Mouse (Mus musculus) cerebellum, adult (tissue): ENCODE results near the gene Ergic3.

Experiments
- ATAC-seq: cut with Nextera tagmentation; 2 replicates; pipeline ENCODE4 v1.9.2; 2017; ENCODE audit warnings: mild to moderate bottlenecking, moderate library complexity, mixed read lengths; ENCODE audit not compliant: insufficient number of reproducible peaks, low FRiP score, low TSS enrichment

The Ergic3 gene

DNA sequence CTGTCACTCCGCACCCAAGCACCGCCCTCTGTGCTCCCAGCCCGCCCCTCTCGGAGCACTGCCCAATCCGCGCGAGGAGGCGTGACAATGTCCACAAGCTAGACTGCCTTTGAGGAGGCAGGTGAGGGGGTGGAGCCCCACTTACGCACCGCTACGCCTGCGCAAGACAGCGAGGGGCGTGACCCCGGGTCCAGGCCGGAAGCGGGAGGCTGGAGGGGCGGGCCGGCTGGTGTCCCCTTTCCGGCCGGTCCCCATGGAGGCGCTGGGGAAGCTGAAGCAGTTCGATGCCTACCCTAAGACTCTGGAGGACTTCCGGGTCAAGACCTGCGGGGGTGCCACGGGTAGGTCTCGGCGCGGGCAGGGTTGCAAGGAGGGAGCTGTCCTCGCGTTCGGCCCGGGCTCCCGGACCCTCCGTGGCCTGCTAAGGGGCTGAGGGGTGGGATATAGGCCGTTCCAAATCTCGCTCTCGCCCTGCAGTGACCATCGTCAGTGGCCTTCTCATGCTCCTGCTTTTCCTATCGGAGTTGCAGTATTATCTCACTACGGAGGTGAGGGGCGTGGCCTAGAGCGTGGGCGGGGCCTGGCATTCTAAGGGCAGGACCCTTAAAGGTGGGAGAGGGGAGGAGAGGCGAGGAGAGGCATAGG, at the start of gene Ergic3, which contains the start of gene 6430550D23Rik:
Gene Ergic3 (plus strand): TSS at position 158 of the 645 bp plus-strand sequence.
Gene 6430550D23Rik (minus strand): TSS at position 90 of the 645 bp plus-strand sequence.
- ATAC-seq, result peak; percentile 98

DNA sequence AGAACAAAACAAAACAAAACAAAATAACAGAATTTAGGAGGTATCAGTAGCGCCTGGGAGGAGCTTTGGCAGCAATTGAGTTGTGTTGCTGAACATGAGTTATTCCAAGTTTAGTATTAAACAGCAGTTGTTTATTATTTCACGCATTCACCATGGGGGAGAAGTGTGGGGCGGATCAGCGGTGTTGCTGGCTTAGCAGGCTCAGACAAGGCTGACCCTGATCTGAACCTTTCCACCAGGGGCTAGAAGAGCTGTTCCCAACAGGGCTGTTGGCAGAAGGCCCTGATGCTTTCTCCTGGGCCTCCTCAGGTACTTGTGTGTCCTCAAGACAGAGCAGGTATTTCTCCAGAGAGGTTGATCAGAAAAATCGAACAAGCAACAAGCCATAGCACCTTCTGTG, 47.9 kb upstream of the Ergic3 start:
- no peak for ATAC-seq

DNA sequence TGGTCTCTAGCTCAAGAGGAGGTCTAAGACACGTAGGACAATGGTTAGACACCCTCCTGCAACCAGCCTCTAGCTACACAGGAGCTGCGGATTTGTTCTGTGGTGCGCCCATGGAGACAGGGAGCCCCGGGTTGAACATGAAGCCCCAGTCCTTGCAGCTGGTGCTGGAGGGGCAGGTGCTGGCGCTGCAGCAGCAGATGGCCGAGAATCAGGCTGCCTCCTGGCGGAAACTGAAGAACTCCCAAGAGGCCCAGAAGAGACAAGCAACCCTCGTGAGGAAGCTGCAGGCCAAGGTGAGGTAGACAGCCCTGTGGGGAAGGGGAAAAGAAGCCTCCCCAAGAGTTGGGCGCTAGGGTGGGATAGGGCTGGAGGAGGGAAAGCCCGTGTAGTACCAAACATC, 46.0 kb upstream of the Ergic3 start:
- ATAC-seq, result no peak

DNA sequence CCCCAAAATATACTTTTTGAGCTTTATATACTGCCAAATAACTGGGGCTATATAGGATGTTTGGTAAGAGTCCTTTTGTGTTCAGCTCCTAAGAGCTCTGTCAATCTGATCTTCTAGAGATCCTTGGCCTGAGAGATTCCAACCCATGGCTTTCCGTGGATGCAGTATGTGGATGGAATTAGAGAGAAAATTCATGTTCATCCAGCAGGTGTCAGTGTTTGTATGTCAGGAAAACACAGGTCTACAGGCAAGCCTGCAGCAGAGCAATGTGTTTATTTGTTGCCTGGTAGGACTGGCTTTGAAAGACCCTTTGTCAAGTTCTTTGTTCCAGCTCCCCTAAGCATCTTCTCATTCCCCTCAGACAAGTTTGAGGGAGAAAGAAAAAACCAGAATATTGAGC, 44.9 kb upstream of the Ergic3 start:
- ATAC-seq, result no peak

DNA sequence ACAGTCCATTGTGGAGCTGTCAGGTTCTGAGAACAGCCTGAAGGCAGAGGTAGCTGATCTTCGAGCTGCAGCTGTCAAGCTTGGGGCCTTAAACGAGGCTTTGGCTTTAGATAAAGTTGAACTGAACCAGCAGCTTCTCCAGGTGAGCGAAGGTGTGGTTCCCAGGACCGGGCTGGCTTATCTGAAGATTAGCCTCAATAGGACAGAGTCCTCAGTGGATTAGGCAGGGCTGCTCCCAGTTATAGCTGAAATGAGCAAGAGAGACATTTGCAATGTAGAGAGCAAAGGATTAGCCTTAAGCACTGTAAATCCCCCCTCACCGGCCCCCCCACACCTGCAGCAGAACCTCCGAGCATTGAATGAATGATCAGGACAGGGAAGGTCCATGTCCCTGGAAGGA, 34.5 kb upstream of the Ergic3 start:
- ATAC-seq, result no peak

DNA sequence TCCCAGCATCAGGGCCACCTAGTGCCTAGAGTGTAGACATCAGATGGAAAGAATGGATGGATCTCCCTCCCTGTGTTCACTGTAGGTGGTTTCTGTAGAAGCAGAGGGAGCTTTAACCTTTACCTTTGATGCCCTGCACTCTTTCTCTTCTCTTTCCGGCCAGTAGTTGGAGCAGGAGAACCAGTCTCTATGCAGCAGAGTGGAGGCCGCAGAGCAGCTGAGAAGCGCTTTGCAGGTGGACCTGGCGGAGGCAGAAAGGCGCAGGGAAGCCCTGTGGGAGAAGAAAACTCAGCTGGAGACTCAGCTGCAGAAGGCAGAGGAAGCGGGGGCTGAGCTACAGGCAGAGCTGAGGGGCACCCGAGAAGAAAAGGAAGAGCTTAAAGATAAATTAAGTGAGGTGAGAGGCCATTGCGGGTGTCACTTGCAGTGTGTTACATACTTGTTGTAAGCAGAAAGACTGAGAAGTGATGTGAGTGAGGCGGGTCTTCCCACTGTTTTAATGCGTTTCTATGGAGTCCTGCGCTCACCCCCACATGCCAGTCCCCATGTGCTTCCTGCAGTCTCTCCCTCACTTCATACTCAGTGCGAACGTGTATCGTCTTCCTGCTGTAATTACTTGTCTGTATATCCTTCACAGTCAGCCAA, 33.6 kb upstream of the Ergic3 start:
- no peak for ATAC-seq

DNA sequence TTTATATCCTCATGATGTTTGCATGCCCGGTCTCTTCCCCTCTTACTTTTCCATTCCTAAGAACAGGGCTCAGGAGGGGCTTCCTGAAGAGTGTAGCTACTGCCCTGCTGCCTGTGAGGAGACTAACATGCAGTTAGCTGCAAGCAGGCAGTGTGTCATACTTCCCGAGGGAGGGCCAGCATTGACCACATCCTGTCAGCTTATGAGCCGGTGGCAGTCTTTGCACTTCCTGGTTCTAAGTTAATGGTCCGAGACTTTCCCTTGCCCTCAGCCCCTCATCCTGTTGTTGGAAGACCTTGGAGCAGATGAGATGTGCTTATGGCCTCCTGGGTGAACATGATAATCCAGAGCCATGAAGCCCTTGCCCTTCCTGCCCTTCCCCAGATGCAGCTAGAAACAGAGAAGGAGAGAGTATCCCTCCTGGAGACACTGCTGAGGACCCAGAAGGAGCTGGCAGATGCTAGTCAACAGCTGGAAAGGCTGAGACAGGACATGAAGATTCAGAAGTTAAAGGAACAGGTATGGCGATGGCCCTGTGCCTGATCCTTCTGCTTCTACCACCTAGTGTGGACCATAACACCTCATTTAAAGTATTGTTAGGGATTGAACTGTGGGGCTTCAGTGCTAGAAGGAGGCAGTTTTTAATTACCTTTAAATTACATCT, 28.4 kb upstream of the Ergic3 start:
- no peak for ATAC-seq

DNA sequence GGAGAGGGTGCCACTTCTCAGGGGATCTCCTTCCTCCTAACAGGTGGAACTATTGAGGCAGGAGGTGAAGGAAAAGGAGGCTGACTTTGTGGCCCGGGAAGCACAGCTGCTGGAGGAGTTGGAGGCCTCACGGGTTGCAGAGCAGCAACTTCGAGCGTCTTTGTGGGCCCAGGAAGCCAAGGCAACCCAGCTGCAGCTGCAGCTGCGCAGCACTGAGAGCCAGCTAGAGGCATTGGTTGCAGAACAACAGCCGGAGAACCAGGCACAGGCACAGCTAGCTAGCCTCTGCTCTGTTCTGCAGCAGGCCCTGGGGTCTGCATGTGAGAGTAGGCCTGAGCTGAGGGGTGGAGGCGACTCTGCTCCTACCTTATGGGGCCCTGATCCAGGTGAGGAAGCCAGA, 22.1 kb upstream of the Ergic3 start:
- no peak for ATAC-seq

DNA sequence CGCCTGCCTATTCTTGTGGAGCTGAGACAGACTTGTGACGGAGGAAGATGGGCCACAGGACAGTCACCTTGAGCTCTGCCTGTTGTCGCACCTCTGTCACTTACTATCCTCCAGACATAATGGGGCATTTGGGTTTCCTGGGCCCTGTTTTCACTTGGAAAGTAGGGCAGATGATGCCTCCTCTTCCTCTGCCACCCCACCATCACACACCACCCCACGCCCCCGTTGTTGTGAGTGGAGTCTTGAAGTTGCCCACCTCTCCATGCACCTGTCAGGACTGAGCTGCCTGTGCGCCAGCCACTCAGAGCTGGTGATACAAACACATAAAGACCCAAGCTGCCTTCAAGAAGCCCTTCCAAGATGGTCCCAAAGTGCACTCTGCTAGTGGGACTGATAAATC, 20.7 kb upstream of the Ergic3 start:
- ATAC-seq, result no peak

DNA sequence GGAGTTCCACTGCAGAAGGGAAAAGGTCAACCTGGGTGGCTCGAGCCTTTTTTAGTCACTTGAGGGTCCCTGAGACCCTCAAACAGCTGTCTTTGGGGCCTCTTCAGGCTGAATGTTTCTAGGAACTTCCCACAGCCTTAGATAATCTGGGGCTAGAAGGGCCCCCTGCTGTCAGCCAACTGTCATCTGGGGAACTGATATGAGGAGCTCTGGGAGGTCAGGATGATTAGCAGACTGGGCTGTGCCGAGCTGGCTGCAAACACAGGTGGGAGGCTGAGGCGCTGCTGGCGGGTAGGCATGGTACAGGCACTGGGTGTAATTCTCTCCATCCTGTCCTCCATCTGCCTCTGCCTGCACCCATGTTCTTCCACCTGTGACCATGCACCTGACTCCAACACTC, 18.8 kb upstream of the Ergic3 start:
- no peak for ATAC-seq

DNA sequence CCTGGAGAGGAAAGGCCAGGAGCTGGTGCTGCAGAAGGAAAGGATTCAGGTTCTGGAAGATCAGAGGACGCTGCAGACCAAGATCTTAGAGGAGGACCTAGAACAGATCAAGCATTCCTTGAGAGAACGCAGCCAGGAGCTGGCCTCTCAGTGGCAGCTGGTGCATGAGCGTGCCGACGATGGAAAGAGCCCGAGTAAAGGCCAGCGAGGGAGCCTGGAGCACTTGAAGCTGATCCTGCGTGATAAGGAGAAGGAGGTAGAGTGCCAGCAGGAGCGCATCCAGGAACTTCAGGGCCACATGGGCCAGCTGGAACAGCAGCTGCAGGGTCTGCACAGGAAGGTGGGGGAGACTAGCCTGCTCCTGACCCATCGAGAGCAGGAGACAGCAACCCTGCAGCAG, 16.7 kb upstream of the Ergic3 start:
- ATAC-seq, result no peak

DNA sequence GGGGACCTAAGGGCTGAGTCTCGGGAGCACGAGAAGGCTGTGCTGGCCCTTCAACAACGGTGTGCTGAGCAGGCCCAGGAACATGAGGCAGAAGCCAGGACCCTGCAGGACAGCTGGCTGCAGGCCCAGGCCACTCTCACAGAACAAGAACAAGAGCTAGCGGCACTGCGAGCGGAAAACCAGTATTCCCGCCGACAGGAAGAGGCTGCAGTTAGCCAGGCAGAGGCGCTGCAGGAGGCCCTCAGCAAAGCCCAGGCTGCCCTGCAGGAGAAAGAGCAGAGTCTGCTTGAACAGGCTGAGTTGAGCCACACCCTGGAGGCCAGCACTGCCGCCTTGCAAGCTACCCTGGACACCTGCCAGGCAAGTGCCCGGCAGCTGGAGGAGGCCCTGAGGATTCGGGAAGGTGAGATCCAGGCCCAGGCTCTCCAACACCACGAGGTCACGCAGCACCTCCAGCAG, 16.0 kb upstream of the Ergic3 start:
- ATAC-seq, result peak; percentile 86

DNA sequence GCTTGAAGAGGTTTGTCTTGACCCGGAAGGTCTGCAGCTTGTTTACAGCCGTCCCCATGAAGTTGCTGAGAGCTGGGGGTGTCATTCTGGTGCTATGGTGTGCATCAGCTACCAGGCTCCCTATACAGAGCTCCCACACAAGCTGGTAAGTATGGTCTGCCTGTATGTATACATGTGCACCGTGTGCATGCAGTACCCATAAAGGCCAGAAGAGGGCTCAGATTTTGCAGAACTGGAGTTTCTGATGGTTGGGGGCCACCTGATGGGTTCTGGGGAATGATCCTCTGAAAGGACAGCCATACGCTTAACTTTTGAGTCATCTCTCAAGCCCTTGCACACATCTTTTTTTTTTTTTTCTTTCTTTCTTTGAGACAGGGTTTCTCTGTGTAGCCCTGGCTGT, 2.5 kb upstream of the Ergic3 start:
- ATAC-seq, result no peak

DNA sequence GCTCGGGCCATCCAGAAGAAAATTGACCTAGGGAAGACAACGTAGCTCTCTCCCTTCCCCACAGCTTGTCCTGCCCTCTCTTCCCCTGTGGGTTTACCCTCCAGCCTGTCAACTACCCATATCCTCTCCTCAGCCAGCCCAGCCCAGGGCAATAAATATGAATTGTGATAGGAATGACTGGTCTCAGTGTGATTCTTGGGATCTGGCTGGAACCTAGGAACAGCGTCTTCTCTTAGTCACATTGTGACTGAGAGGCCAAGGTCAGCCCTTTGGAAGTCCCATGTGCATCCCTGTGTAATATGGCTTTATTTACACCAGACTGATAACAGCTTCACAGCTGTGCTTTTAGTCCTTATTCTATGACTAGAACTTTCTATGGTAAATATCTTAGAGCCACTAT, 10.3 kb downstream of the Ergic3 start:
- ATAC-seq, result no peak

DNA sequence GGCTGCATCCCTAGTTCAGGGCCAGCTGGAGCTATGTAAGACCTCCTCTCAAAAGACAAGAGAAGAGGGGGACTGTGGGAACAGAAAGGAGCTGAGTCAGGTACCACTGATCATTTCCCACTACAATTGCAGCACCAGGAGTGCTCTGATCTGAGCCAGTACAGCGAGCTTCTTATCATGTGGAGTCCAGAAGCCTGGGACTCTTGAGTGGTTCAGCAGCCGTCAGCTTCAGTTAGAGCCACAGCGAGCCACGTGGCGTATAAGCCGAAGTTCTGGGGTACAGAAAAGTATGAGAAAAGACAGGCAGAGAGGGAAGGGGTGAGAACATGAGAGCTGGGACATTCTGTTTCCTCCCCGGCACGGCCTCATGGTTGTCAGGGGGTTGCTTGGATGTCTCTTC, 13.4 kb downstream of the Ergic3 start:
- ATAC-seq, result no peak

DNA sequence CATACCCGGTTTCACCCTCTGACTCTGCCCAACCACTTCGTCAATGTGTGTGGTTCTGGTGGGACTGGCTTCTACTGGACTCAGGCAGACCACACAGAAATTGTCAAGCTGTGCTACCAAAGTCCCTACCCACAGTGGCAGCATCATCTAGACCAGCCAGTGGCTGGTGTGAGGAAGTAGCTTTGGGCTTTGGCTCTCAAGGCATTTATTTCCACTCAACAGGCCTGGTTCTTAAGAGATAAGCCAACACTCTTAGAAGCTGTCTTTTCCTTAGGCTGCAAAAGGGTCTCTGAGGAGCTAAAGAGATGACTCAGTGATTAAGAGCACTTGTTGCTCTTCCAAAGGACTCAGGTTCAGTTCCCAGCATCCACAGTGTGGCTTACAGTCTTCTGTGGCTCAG, 13.9 kb downstream of the Ergic3 start:
- ATAC-seq, result no peak

DNA sequence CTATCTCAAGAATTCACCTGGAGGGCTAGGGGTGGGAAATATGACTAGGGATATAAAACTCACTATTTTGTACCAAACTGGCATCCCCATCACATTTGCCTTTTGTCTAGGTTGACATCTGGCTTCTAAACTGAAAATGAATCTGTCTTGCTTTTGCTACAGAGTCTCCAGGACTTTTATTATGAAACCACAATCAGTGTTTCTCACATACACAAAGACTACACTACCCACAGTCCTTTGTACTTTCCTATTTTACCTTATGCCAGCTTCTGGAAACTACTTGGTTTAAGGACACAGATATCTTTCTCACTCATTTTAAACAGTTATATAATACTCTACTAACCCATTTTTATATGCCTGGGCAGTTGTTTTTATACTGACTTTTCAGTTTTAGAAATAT, 17.6 kb downstream of the Ergic3 start:
- no peak for ATAC-seq

DNA sequence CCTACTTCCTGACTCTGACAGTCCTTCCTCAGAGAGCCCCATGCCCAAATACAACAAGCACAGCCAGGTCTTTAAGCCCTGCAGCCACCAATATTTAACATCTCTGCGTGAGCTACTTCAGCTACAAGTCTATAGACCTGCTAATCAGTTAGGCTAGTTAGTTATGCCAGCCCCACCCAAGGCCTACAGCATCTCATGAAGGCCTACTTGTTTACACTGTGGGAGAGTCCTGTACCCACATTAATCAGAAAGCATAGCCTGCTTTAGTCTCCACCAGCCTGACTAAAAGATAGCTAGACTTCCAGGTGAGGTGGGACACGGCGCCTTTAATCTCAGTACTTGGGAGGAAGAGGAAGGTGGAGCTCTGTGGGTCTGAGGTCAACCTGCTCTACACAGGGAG, 31.5 kb downstream of the Ergic3 start:
- no peak for ATAC-seq

DNA sequence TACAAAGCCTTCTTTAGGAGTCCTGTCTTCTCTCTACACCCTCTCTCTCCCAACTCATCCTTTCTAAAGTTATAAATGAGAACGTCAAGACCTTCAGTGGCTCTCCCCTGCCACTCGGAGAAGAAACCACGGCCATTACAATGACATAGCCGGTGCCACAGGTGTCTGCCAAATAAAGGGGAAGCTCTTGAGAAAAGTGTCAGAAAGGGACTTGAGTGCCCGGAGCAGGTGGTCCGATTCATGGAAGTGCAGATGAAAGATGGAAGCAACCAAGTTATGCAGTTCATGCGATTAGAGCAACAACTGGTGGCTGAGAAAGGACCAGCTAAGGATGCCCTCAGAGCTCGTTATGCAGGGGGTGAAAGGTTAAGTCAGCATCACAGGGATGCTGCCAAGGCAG, 35.1 kb downstream of the Ergic3 start:
- no peak for ATAC-seq

DNA sequence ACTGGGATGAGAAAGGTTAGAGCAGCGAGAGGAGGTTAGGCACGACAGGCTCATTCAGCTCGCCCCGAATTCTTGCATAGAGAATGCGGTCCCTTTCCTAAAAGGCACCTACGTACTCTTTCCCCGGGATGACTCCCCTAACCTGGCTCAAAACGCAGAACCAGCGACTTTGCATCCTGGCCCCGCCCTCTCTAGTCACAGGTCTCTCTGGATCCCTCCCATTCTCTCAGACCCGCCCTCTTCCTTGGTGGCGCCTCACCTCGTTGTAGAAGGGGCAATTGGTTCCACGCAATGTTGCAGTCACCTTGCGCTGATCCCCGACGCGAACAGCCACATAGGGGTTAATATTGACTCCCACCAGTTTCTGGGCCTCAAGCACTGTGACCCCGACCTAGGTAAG, 40.1 kb downstream of the Ergic3 start:
- no peak for ATAC-seq

DNA sequence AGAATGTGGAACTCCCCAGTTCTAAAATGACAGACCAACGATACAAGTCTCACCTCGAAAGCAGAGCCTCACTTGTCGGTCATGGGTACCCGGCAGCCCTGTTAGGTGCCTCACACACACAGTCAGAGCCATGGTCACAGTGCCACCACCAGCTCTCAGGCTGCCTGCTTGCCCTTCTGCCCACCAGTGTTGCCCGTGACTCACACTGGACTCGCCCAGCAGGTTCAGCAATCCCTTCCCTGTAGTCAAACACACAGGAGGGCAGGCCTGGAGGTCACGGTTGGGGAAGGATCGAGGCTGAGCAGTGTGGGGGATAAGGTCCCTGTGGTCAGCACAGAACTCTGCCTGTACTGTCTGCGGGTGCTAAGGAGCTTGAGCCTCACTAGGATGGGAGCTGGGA, 45.0 kb downstream of the Ergic3 start, which contains the start of gene Fer1l4:
Gene Fer1l4 (minus strand): TSS at position 132 of the 400 bp plus-strand sequence.
- no peak for ATAC-seq
